Mouse (Mus musculus) lung, embryonic 15.5 days (tissue): Measurements from ENCODE around the gene Plscr1. TPM values are rescaled to one million over a fixed set of nuclear protein-coding genes. Genes with fewer than 3 reads are reported as not detected.
A peak's percentile ranks its signal among the peaks of the same experiment; 100 is the strongest.

Experiments used
- ATAC-seq: fragments of 200-750 bp; cut with Nextera tagmentation; 2 replicates; pipeline ENCODE4 v1.8.0; 2017; ENCODE audit warnings: moderate number of reproducible peaks, borderline replicate concordance; ENCODE audit not compliant: low FRiP score, low TSS enrichment; ENCODE audit errors: extremely low read depth
- H3K27ac ChIP-seq: fragments of 300-500 bp; sonication (generic); 2 replicates; pipeline ENCODE4 v1.5.1; 2015; ENCODE audit warnings: moderate library complexity, mild to moderate bottlenecking, inconsistent platforms
- H3K27me3 ChIP-seq: fragments of 300-500 bp; sonication (generic); 2 replicates; pipeline ENCODE4 v1.6.1; 2015; ENCODE audit warnings: inconsistent platforms
- H3K36me3 ChIP-seq: fragments of 300-500 bp; sonication (generic); 2 replicates; pipeline ENCODE4 v1.6.1; 2015; ENCODE audit warnings: inconsistent platforms
- H3K4me1 ChIP-seq: fragments of 300-500 bp; sonication (generic); 2 replicates; pipeline ENCODE4 v1.6.1; 2015; ENCODE audit warnings: inconsistent platforms
- H3K4me2 ChIP-seq: fragments of 300-500 bp; sonication (generic); 2 replicates; pipeline ENCODE4 v1.6.1; 2015; ENCODE audit warnings: inconsistent platforms, mild to moderate bottlenecking, moderate library complexity
- H3K4me3 ChIP-seq: fragments of 300-500 bp; sonication (generic); 2 replicates; pipeline ENCODE4 v1.5.1; 2015; ENCODE audit warnings: mild to moderate bottlenecking, inconsistent platforms
- H3K9ac ChIP-seq: fragments of 300-500 bp; sonication (generic); 2 replicates; pipeline ENCODE4 v1.6.1; 2015; ENCODE audit warnings: inconsistent platforms
- H3K9me3 ChIP-seq: fragments of 300-500 bp; sonication (generic); 2 replicates; pipeline ENCODE4 v1.6.1; 2016; ENCODE audit warnings: inconsistent platforms
- WGBS: fragments of 180-500 bp; shearing (Covaris S2); methylation state at CpG from one replicate; pipeline ENCODE4 v1.1.7; 2015; 5-methylcytosine and 5-hydroxymethylcytosine counted together
- polyA plus RNA-seq: library from polyadenylated mRNA; unstranded; fragments of >200 nt; fragmentation: Nextera tagmentation; extraction: Ambion mirVana; gene quantifications from 2 replicates; pipeline ENCODE4 v1.2.1, GENCODE M21; 2015

The Plscr1 gene
- polyA plus RNA-seq, result 33.7 and 37.6 TPM in 2 replicates

DNA sequence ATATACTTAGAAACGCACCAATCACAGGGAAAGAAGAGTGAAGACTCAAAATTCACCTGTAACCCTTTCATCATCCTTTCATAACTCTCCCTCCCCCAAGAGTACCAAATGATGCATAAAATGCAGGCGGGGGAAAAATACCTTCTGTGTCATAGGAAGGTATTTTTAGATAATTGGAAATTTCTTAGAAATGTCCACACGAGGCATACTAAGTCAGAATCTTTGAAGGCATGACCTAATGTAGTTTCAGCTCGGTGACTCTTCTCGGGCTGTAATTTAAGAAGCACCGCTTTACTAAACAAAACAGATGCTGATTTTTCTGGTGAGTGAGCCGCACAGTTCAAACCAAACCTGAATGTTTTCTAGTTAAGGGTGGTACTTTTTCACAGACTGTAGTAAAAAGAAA is at the start of gene Plscr1:
Gene Plscr1, plus strand, starts transcription at position 304 of the 406 bp plus-strand sequence.
- no peaks in the 10 kb centered on the region for H3K9me3 ChIP-seq
- peak within 1 kb of the TSS; percentile 78 for H3K4me2 ChIP-seq
- H3K9ac ChIP-seq, result peak within 1 kb of the TSS; percentile 71
- WGBS, result 42% methylated on average over 7 of the region's 7 CpGs
- no peaks in the 10 kb centered on the region for H3K27me3 ChIP-seq
- ATAC-seq, result no peak
- peaks cover 9% of the 10 kb centered on the region; the same call in 1 of the 2 replicates for H3K4me1 ChIP-seq
- no peaks in the 10 kb centered on the region for H3K36me3 ChIP-seq
- peak within 1 kb of the TSS; percentile 95 for H3K27ac ChIP-seq
- H3K4me3 ChIP-seq, result peak within 1 kb of the TSS; percentile 68

DNA sequence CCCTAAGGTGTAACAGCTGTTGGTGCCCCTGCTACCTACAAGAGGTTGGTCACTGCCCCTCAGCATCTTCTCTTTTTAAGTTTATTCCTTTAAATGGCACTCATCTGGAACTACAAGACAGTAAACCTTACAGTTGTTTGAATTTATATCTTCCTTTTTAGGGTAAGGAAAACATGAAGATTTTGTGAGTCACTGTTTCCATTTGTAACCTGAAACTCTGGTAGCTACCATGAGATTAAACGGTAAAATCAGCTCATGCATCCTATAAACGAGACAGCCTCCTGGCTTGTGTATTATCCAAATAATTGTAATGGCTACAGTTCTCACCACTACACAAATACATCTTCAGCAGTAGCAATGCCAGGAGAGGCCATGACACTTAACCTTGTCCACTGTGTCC is 45.2 kb upstream of the Plscr1 start:
- H3K27me3 ChIP-seq, result no peaks in the 10 kb centered on the region
- 39% methylated on average over 2 of the region's 2 CpGs for WGBS

DNA sequence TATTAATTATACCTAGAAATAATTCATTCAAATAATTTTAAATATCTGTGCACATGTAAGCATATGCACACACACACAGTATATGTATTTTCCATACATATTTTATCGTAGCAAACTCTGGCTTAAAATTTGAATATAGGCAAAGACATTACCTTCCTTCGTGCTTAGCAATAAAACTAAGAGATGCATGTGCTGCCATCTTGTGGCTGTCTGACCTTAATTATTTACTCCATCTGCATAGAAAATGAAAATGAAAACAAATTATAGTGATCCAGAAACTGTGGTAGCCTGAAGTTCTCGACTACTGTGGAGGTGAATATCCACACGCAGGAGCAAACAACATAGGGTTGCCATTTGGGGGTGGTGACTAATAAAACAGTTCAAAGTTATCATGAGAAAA is 42.2 kb upstream of the Plscr1 start:
- no peak for ATAC-seq

More for the DNA sequence above, 45.2 kb upstream of the Plscr1 start:
- Histone ChIP-seq H3K27ac (no peak overlapping the region), H3K36me3 (no peaks in the 10 kb centered on the region), H3K4me1 (no peaks in the 10 kb centered on the region), H3K4me2 (no peak overlapping the region), H3K9ac (no peak overlapping the region), H3K4me3 (no peak overlapping the region), H3K9me3 (no peaks in the 10 kb centered on the region)
- no peak for ATAC-seq

DNA sequence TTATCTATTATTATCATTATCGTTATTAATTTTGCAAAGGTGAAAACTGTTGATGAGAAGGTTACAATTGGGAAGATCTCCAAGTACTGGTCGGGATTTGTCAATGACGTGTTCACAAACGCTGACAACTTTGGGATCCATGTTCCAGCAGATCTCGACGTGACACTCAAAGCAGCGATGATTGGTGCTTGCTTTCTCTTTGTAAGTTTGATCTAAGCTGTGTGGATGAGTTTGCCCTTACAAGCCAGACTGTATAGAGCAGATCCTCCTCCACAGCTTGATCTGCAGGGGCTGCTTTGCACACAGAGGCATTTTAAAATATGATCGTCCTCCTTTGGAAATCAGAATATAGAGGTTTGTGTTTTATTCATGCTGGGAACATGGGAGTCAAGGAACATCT is 41.8 kb upstream of the Plscr1 start:
- 62% methylated on average over 8 of the region's 8 CpGs for WGBS
- no peaks in the 10 kb centered on the region for H3K9me3 ChIP-seq
- H3K4me1 ChIP-seq, result peaks cover 7% of the 10 kb centered on the region
- peak overlapping the region; percentile 33; the same call in 1 of the 2 replicates for H3K4me2 ChIP-seq
- H3K9ac ChIP-seq, result no peak overlapping the region
- no peak for ATAC-seq
- no peak overlapping the region for H3K27ac ChIP-seq
- peak overlapping the region; percentile 16 for H3K4me3 ChIP-seq
- no peaks in the 10 kb centered on the region for H3K36me3 ChIP-seq
- H3K27me3 ChIP-seq, result no peaks in the 10 kb centered on the region

More for the DNA sequence above, 42.2 kb upstream of the Plscr1 start:
- H3K4me2 ChIP-seq, result peak overlapping the region; percentile 33; the same call in 1 of the 2 replicates
- 36% methylated on average over 4 of the region's 4 CpGs for WGBS
- H3K27ac ChIP-seq, result no peak overlapping the region
- peaks cover 7% of the 10 kb centered on the region for H3K4me1 ChIP-seq
- H3K27me3 ChIP-seq, result no peaks in the 10 kb centered on the region
- H3K36me3 ChIP-seq, result no peaks in the 10 kb centered on the region
- no peaks in the 10 kb centered on the region for H3K9me3 ChIP-seq
- H3K4me3 ChIP-seq, result peak overlapping the region; percentile 16
- H3K9ac ChIP-seq, result no peak overlapping the region

DNA sequence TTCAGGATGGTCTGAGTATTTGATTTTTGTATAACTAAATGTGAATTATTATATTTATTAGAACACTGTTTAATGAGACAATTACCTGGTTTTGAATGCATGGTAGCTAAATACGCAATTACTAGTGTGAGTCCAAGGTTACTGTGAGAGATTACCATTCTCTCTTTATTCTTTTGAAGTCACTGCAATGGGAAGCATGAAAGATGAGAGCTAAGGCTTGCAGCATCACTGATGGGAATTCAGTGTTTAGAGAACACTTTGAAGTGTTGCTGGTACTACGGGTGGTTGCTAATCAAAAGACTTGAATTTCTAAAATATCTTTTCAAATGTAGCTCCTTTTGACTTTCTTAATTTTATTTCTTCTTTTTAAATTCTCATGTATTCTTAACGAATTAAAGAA is 39.7 kb upstream of the Plscr1 start:
- peaks cover 7% of the 10 kb centered on the region for H3K4me1 ChIP-seq
- no peak overlapping the region for H3K27ac ChIP-seq
- no peaks in the 10 kb centered on the region for H3K9me3 ChIP-seq
- 75% methylated on average over 3 of the region's 3 CpGs for WGBS
- no peaks in the 10 kb centered on the region for H3K36me3 ChIP-seq
- ATAC-seq, result no peak
- H3K4me3 ChIP-seq, result no peak overlapping the region
- H3K27me3 ChIP-seq, result no peaks in the 10 kb centered on the region
- no peak overlapping the region for H3K4me2 ChIP-seq
- H3K9ac ChIP-seq, result no peak overlapping the region

DNA sequence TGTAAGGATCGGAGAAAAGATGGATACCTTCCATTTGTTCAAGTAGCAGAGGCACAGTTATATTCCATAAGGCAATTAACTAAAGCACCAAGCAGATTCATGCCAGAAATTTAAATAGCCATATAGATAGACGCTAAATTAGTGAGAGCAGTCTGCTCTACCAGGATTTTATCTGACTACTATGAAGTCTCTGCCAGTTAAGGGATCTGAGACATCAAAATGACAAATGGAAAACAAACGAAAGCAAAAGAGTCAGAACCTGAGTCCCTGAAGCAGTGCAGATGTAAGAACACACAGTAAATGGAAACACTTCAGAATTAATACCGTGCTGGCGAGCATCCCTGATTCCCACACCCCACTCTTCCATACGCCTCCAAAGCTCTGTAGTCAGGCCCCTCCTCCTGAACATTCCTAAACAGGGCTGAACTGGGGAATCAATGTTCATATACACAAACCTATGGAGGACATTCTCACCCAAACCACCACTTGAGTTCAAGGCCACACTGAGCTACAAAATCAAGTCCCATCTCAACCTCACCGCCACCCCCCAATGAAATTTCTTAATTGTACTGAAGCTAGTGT is 39.1 kb upstream of the Plscr1 start:
- no peaks in the 10 kb centered on the region for H3K9me3 ChIP-seq
- H3K4me2 ChIP-seq, result no peak overlapping the region
- H3K36me3 ChIP-seq, result no peaks in the 10 kb centered on the region
- WGBS, result 50% methylated on average over 7 of the region's 7 CpGs
- H3K27me3 ChIP-seq, result no peaks in the 10 kb centered on the region
- H3K9ac ChIP-seq, result no peak overlapping the region
- H3K4me3 ChIP-seq, result no peak overlapping the region
- ATAC-seq, result peak; percentile 62; the same call in 1 of the 2 replicates
- H3K4me1 ChIP-seq, result peaks cover 7% of the 10 kb centered on the region
- H3K27ac ChIP-seq, result no peak overlapping the region

DNA sequence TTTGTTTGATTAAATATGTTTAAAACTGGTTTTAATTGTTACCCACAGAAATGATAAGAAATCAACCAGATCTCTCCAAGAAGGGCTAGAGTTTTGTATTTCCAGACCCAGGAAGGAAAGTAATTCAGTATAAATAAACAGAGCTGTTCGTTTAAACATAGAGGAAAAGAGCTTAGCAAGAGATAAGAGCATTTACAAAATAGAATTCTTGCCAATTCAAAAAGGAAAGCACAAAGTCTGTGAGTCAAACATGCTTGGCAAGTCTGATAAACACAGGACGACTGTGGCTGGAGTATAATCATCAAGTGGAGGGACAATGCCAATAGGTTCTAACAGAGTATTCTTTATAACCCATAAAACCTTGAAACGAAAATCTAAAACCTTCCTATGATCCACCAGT is 38.5 kb upstream of the Plscr1 start:
- no peaks in the 10 kb centered on the region for H3K9me3 ChIP-seq
- H3K4me3 ChIP-seq, result no peak overlapping the region
- no peak overlapping the region for H3K4me2 ChIP-seq
- H3K4me1 ChIP-seq, result peaks cover 7% of the 10 kb centered on the region
- H3K27ac ChIP-seq, result no peak overlapping the region
- no peak overlapping the region for H3K9ac ChIP-seq
- 15% methylated on average over 3 of the region's 3 CpGs for WGBS
- no peaks in the 10 kb centered on the region for H3K27me3 ChIP-seq
- ATAC-seq, result no peak
- no peaks in the 10 kb centered on the region for H3K36me3 ChIP-seq

DNA sequence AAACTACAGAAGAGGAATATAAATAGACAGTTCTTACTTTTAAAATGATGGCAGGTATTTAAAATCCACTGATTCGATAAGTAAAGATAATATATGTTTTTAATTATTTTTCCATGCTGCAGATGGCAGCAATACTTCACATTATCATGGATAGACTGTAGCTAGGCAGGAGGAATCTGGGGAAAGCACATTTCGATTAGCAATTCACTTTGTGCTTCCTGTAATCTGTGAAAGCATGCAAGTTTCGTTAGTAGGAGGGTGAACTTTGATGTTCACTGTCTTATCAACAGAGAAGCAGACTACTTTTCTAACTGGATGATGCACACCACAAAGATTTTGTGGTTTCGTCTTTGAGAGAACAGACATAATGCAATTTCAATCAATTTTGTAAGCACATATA is 32.1 kb upstream of the Plscr1 start:
- H3K27ac ChIP-seq, result no peak overlapping the region
- no peak overlapping the region for H3K9ac ChIP-seq
- no peaks in the 10 kb centered on the region for H3K36me3 ChIP-seq
- H3K4me1 ChIP-seq, result no peaks in the 10 kb centered on the region
- ATAC-seq, result no peak
- no peak overlapping the region for H3K4me3 ChIP-seq
- H3K4me2 ChIP-seq, result no peak overlapping the region
- WGBS, result 41% methylated on average over 4 of the region's 4 CpGs
- no peaks in the 10 kb centered on the region for H3K27me3 ChIP-seq
- H3K9me3 ChIP-seq, result no peaks in the 10 kb centered on the region

DNA sequence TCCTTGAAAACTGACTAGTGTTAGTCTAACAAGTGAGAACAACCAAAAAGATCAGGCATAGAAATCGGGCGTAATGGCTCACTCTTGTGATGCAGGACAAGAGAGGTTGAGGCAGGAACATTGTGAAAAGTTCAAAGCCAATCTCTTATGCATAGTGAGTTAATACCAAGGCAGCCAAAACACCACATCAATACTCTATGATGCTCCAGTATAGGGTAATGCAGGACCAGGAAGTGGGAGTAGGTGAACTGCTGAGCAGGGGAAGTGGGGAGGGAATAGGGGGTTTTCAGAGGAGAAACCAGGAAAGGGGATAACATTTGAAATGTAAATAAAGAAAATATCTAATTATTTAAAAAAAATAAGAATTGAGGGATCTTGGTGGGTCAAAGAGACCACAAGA is 31.7 kb upstream of the Plscr1 start:
- no peak overlapping the region for H3K27ac ChIP-seq
- H3K4me1 ChIP-seq, result no peaks in the 10 kb centered on the region
- no peak overlapping the region for H3K4me2 ChIP-seq
- WGBS, result 83% methylated on average over 2 of the region's 2 CpGs
- no peaks in the 10 kb centered on the region for H3K27me3 ChIP-seq
- no peak overlapping the region for H3K9ac ChIP-seq
- H3K4me3 ChIP-seq, result no peak overlapping the region
- H3K9me3 ChIP-seq, result no peaks in the 10 kb centered on the region
- ATAC-seq, result no peak
- H3K36me3 ChIP-seq, result no peaks in the 10 kb centered on the region

DNA sequence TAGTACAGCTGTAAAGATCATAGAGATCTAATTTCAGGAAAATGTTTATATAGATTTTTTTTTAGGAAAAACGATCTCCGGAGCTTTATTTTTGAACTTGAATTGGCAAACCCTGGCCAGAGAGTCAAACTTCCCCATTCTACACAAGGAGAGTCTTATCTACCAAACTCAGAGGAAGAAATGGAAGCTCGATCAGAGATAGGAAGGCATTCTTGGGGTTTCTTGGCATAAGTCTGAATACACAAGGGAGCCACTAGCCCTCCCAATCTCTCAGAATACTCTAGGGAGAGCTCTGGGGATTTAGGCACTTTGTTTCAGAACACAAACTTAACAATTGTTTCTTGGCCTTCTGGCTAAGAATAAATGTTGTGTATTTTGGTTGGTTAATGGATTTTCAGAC is 29.4 kb upstream of the Plscr1 start:
- no peaks in the 10 kb centered on the region for H3K9me3 ChIP-seq
- no peak overlapping the region for H3K4me3 ChIP-seq
- WGBS, result 47% methylated on average over 3 of the region's 3 CpGs
- no peaks in the 10 kb centered on the region for H3K36me3 ChIP-seq
- no peaks in the 10 kb centered on the region for H3K27me3 ChIP-seq
- no peaks in the 10 kb centered on the region for H3K4me1 ChIP-seq
- ATAC-seq, result no peak
- no peak overlapping the region for H3K27ac ChIP-seq
- H3K4me2 ChIP-seq, result no peak overlapping the region
- no peak overlapping the region for H3K9ac ChIP-seq

DNA sequence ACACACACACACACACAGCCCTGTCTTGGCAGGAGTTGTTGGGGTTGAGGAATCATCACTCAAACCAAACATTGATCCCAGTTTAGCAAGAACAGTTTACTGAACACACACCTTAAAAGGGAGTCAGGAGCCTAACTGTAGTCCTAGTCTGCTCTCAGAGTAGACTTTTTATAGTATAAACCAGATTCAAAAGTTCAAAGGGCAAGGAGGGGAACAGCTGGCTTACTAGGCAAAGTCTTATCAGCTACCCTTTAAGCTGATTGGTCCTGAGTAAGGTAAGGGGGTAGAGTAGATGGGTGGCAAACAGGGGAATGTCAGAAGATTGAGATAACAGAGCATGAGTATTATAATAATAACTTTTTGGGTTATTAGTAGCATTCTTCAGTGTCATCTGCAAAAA is 28.1 kb upstream of the Plscr1 start:
- no peaks in the 10 kb centered on the region for H3K36me3 ChIP-seq
- no peak for ATAC-seq
- H3K27me3 ChIP-seq, result no peaks in the 10 kb centered on the region
- H3K9ac ChIP-seq, result no peak overlapping the region
- H3K27ac ChIP-seq, result no peak overlapping the region
- no peak overlapping the region for H3K4me3 ChIP-seq
- no peak overlapping the region for H3K4me2 ChIP-seq
- no peaks in the 10 kb centered on the region for H3K9me3 ChIP-seq
- H3K4me1 ChIP-seq, result no peaks in the 10 kb centered on the region

DNA sequence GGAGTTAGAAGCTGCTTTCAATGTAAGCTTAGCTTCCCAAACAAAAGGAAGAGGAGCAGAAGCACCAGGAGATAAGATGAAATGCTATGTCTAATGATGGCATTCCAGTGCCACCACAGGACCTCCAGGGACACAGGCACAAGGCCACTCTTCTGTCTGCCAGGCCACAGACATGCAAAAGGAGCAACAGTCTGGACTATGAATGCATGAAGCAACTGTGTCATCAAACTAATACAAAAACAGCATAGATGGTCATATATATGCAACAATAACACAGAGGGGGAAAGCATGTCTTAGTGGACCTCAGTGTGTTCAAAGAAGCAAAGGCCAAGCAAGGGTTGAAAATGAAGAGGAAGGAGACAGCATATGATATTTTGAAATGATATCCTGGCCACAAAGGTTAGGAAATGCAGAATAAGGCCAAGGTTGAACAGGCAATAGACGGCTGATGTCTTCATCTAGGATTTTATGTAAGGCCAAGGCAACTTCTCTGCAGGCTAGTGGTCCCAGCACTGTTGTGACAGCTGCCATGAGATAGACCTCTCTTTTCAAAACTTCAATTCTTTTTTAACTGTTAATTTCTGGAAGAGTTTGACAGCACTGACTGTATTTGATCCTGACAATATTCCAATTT is 24.8 kb upstream of the Plscr1 start:
- no peak overlapping the region for H3K9ac ChIP-seq
- no peak overlapping the region for H3K4me3 ChIP-seq
- WGBS, result 92% methylated on average over 1 of the region's 1 CpGs

More for the DNA sequence above, 24.8 kb upstream of the Plscr1 start:
- Histone ChIP-seq H3K9me3 (no peaks in the 10 kb centered on the region), H3K4me2 (no peak overlapping the region), H3K27ac (no peak overlapping the region), H3K36me3 (no peaks in the 10 kb centered on the region), H3K27me3 (no peaks in the 10 kb centered on the region), H3K4me1 (no peaks in the 10 kb centered on the region)
- no peak for ATAC-seq
